Mouse (Mus musculus) MEL (cell line): ENCODE measurements around the gene Hapln1. TPM values are rescaled to one million over a fixed set of nuclear protein-coding genes. Genes with fewer than 3 reads are reported as not detected.

Experiments used
- DNase-seq: peaks from one replicate; pipeline ENCODE4 v3.0.0; 2011; ENCODE audit warnings: low read depth, low spot score
- H3K27ac ChIP-seq: 2 replicates; pipeline ENCODE4 v1.5.1; 2012; ENCODE audit warnings: low read depth, mild to moderate bottlenecking, control low read depth, low read length, moderate library complexity; ENCODE audit not compliant: control insufficient read depth
- H3K27me3 ChIP-seq, 2 experiments: fragments of 150-350 bp in 1 of 2; sonication (generic) in 1 of 2; 2 replicates each; pipeline ENCODE4 v1.6.1; 2012; ENCODE audit warnings: low read length in 2 of 2, mild to moderate bottlenecking in 2 of 2, improper control_type of control experiment in 1 of 2, moderate library complexity in 1 of 2; ENCODE audit not compliant: insufficient read depth in 2 of 2, control insufficient read depth in 1 of 2
- H3K36me3 ChIP-seq, 2 experiments: 2 replicates each; pipeline ENCODE4 v1.6.1; 2012 to 2014; ENCODE audit warnings: low read length in 2 of 2, improper control_type of control experiment in 1 of 2, inconsistent platforms in 1 of 2, mild to moderate bottlenecking in 1 of 2; ENCODE audit not compliant: insufficient read depth in 2 of 2, control insufficient read depth in 1 of 2
- H3K4me1 ChIP-seq, 2 experiments: fragments of 150-350 bp in 1 of 2; sonication (generic) in 1 of 2; 2 replicates each; pipeline ENCODE4 v1.6.1; 2012; ENCODE audit warnings: low read length in 2 of 2, improper control_type of control experiment in 1 of 2, mild to moderate bottlenecking in 1 of 2; ENCODE audit not compliant: insufficient read depth in 2 of 2, control insufficient read depth in 1 of 2
- H3K4me3 ChIP-seq, 2 experiments: fragments of 150-350 bp in 1 of 2; sonication (generic) in 1 of 2; 2 replicates each; pipeline ENCODE4 v1.5.1; 2012; ENCODE audit warnings: low read depth in 2 of 2, low read length in 2 of 2, mild to moderate bottlenecking in 2 of 2, moderate library complexity in 2 of 2, control low read depth in 1 of 2, improper control_type of control experiment in 1 of 2; ENCODE audit not compliant: control insufficient read depth in 1 of 2, insufficient read depth in 1 of 2
- H3K79me2 ChIP-seq: 2 replicates; pipeline ENCODE4 v1.6.1; 2012; ENCODE audit warnings: mild to moderate bottlenecking, low read length, moderate library complexity; ENCODE audit not compliant: control insufficient read depth, poor library complexity, insufficient read depth
- H3K9ac ChIP-seq: 2 replicates; pipeline ENCODE4 v1.6.1; 2012; ENCODE audit warnings: low read depth, mild to moderate bottlenecking, control low read depth, low read length, moderate library complexity; ENCODE audit not compliant: control insufficient read depth, poor library complexity, severe bottlenecking
- H3K9me3 ChIP-seq: fragments of 150-350 bp; sonication (generic); replicated peaks from 2 replicates; pipeline ENCODE4 v1.6.1; 2012; ENCODE audit warnings: mild to moderate bottlenecking, low read length, improper control_type of control experiment, moderate library complexity; ENCODE audit not compliant: insufficient read depth
- BHLHE40 ChIP-seq: IDR thresholded peaks from 2 replicates; pipeline ENCODE4 v1.6.1; 2012; ENCODE audit warnings: low read depth, mild to moderate bottlenecking, inconsistent platforms, low read length, improper control_type of control experiment, borderline replicate concordance
- E2F4 ChIP-seq: IDR thresholded peaks from 2 replicates; pipeline ENCODE4 v1.6.1; 2011; ENCODE audit warnings: low read depth, low read length, improper control_type of control experiment, borderline replicate concordance
- ELF1 ChIP-seq: IDR thresholded peaks from 2 replicates; pipeline ENCODE4 v1.6.1; 2014; ENCODE audit warnings: low read depth, mild to moderate bottlenecking, inconsistent platforms, low read length, improper control_type of control experiment, moderate library complexity
- EP300 ChIP-seq, 2 experiments: IDR thresholded peaks; 2 replicates each; pipeline ENCODE4 v1.6.1; 2011; ENCODE audit warnings: improper control_type of control experiment in 2 of 2, low read length in 2 of 2, low read depth in 1 of 2, mild to moderate bottlenecking in 1 of 2
- ETS1 ChIP-seq: IDR thresholded peaks from 2 replicates; pipeline ENCODE4 v1.6.1; 2012; ENCODE audit warnings: low read depth, mild to moderate bottlenecking, inconsistent platforms, low read length, improper control_type of control experiment, moderate library complexity
- GATA1 ChIP-seq: IDR thresholded peaks from 2 replicates; pipeline ENCODE4 v1.6.1; 2011; ENCODE audit warnings: low read depth, low read length, improper control_type of control experiment
- HCFC1 ChIP-seq: IDR thresholded peaks from 2 replicates; pipeline ENCODE4 v1.6.1; 2012; ENCODE audit warnings: low read depth, mild to moderate bottlenecking, inconsistent platforms, low read length, improper control_type of control experiment, moderate library complexity
- MAX ChIP-seq: IDR thresholded peaks from 2 replicates; pipeline ENCODE4 v1.6.1; 2011; ENCODE audit warnings: low read length, improper control_type of control experiment
- MYB ChIP-seq: IDR thresholded peaks from 2 replicates; pipeline ENCODE4 v1.6.1; 2011; ENCODE audit warnings: mild to moderate bottlenecking, low read depth, low read length, improper control_type of control experiment
- NRF1 ChIP-seq: IDR thresholded peaks from 2 replicates; pipeline ENCODE4 v1.6.1; 2014; ENCODE audit warnings: low read depth, mild to moderate bottlenecking, inconsistent platforms, low read length, improper control_type of control experiment, moderate library complexity; ENCODE audit not compliant: poor library complexity, insufficient read depth, severe bottlenecking
- POLR2A ChIP-seq, 2 experiments: IDR thresholded peaks; 2 replicates each; pipeline ENCODE4 v1.6.1; 2011 to 2012; ENCODE audit warnings: low read length in 2 of 2, mild to moderate bottlenecking in 2 of 2, control low read depth in 1 of 2, improper control_type of control experiment in 1 of 2, low read depth in 1 of 2, moderate library complexity in 1 of 2; ENCODE audit not compliant: control insufficient read depth in 1 of 2, insufficient read depth in 1 of 2, poor library complexity in 1 of 2
- RCOR1 ChIP-seq: IDR thresholded peaks from 2 replicates; pipeline ENCODE4 v1.6.1; 2012; ENCODE audit warnings: low read depth, mild to moderate bottlenecking, inconsistent platforms, low read length, improper control_type of control experiment
- SMC3 ChIP-seq: IDR thresholded peaks from 2 replicates; pipeline ENCODE4 v1.6.1; 2011; ENCODE audit warnings: low read depth, low read length, improper control_type of control experiment
- TAL1 ChIP-seq: IDR thresholded peaks from 2 replicates; pipeline ENCODE4 v1.6.1; 2012; ENCODE audit warnings: mild to moderate bottlenecking, inconsistent platforms, low read length, moderate library complexity, mixed read lengths
- TBP ChIP-seq: IDR thresholded peaks from 2 replicates; pipeline ENCODE4 v1.8.0; 2011; ENCODE audit warnings: low read depth, low read length, improper control_type of control experiment
- TCF12 ChIP-seq: IDR thresholded peaks from 2 replicates; pipeline ENCODE4 v1.6.1; 2014; ENCODE audit warnings: low read depth, mild to moderate bottlenecking, inconsistent platforms, low read length, improper control_type of control experiment, moderate library complexity
- UBTF ChIP-seq: IDR thresholded peaks from 2 replicates; pipeline ENCODE4 v1.6.1; 2012; ENCODE audit warnings: low read depth, mild to moderate bottlenecking, inconsistent platforms, low read length, improper control_type of control experiment, moderate library complexity, borderline replicate concordance; ENCODE audit not compliant: insufficient read depth
- ZC3H11A ChIP-seq: IDR thresholded peaks from 2 replicates; pipeline ENCODE4 v1.6.1; 2012; ENCODE audit warnings: low read depth, mild to moderate bottlenecking, inconsistent platforms, low read length, improper control_type of control experiment
- polyA plus RNA-seq, 2 experiments: library from polyadenylated mRNA; stranded (reverse) in 1 of 2; unstranded in 1 of 2; fragments of >175 nt in 1 of 2; fragments of >200 nt in 1 of 2; gene quantifications; 2 replicates each; pipeline versions ENCODE4 v1.2.1 to v1.2.4; 2012; ENCODE audit warnings: low replicate concordance in 2 of 2, low read depth in 1 of 2; ENCODE audit not compliant: insufficient read length in 2 of 2, insufficient read depth in 1 of 2, missing spikeins in 1 of 2
- total RNA-seq: library from RNA; depleted of rRNA; stranded (reverse); fragments of 300-350 nt; gene quantifications from 2 replicates; pipeline ENCODE4 v1.2.3, GENCODE M21; 2012; rRNA removed

Hapln1 gene
- not detected in 2 replicates for total RNA-seq
- polyA plus RNA-seq, result not detected

GRCm38 (mm10) chr13:89539205-89539886, at the start of gene Hapln1:
Hapln1 (plus strand) TSS chr13:89539796.
- Histone ChIP-seq H3K27ac (no peak within 1 kb of the TSS), H3K4me1 (no peaks in the 10 kb centered on the region), H3K79me2 (no peaks in the 10 kb centered on the region), H3K9ac (no peak within 1 kb of the TSS), H3K27me3 (no peaks in the 10 kb centered on the region), H3K9me3 (no peaks in the 10 kb centered on the region), H3K36me3 (no peaks in the 10 kb centered on the region), H3K4me3 (no peak within 1 kb of the TSS)
- no peak for DNase-seq
- TF ChIP-seq BHLHE40 (no peak), E2F4 (no peak), MAX (no peak), POLR2A (IDR thresholded peaks at IDR 0.05; ENCODE audit: control insufficient read depth in 1 of 2, insufficient read depth in 1 of 2, low read depth in 1 of 2, low read length in 2 of 2, poor library complexity in 1 of 2) (no peak), UBTF (no peak), SMC3 (no peak), HCFC1 (no peak), RCOR1 (no peak), TBP (no peak), TAL1 (no peak), ELF1 (no peak), NRF1 (no peak), ZC3H11A (no peak)

- no peaks in the 10 kb centered on the region for H3K36me3 ChIP-seq
- no peak overlapping the region for H3K9ac ChIP-seq
- no peaks in the 10 kb centered on the region for H3K27me3 ChIP-seq
- DNase-seq, result peak; percentile 13
- H3K9me3 ChIP-seq, result no peaks in the 10 kb centered on the region
- TF ChIP-seq GATA1, result peak; percentile 72
- peak; percentile 85 for TF ChIP-seq RCOR1
- TF ChIP-seq EP300 (IDR thresholded peaks at IDR 0.05; ENCODE audit: low read depth in 1 of 2, low read length in 2 of 2), result peak; percentile 62 to 83
- TF ChIP-seq MYB, result no peak
- TF ChIP-seq SMC3, result no peak
- TF ChIP-seq TCF12, result peak; percentile 87; the same call in 1 of the 2 replicates
- peak; percentile 44; the same call in 1 of the 2 replicates for TF ChIP-seq ETS1
- no peak overlapping the region for H3K27ac ChIP-seq
- no peaks in the 10 kb centered on the region for H3K79me2 ChIP-seq
- H3K4me3 ChIP-seq, result no peak overlapping the region
- no peaks in the 10 kb centered on the region; a peak in 1 of 4 replicates for H3K4me1 ChIP-seq
Observed at GRCm38 (mm10) chr13:89493169-89493568, 46.4 kb upstream of the Hapln1 start.
